Mouse (Mus musculus): Measurements from ENCODE around the gene Car8. TPM values are rescaled to one million over a fixed set of nuclear protein-coding genes. Genes with fewer than 3 reads are reported as not detected.
"Not testable (repeated sequence)": the region's sequence is repeated elsewhere in the genome, so short reads cannot be mapped to it uniquely, and the experiment has no call there.

The Car8 gene
- total RNA-seq, 2 experiments from 2014 or later = 2.0 to 44.5 TPM

GRCm38 (mm10) chr4:8203367-8203766, 35.5 kb downstream of the Car8 start:
- no peak for DNase-seq

GRCm38 (mm10) chr4:8201631-8202030, 37.2 kb downstream of the Car8 start:
- peak; percentile 4 to 39 for DNase-seq

GRCm38 (mm10) chr4:8200081-8200480, 38.8 kb downstream of the Car8 start:
- peak; percentile 70 to 74 for DNase-seq

GRCm38 (mm10) chr4:8198033-8198432, 40.8 kb downstream of the Car8 start:
- peak; percentile 28 to 51 for DNase-seq

- DNase-seq = peak in 1 of 2 experiments; percentile 13
These were observed 48.4 kb downstream of the Car8 start for GRCm38 (mm10) chr4:8190441-8190840.

- DNase-seq = no peak
These were observed 51.7 kb downstream of the Car8 start for GRCm38 (mm10) chr4:8186921-8187687.

GRCm38 (mm10) chr4:8180576-8180975, 58.3 kb downstream of the Car8 start:
- DNase-seq = no peak

GRCm38 (mm10) chr4:8154589-8155198, 84.1 kb downstream of the Car8 start:
- no peak for DNase-seq

GRCm38 (mm10) chr4:8153926-8154325, 84.9 kb downstream of the Car8 start:
- not testable (repeated sequence) for DNase-seq

- DNase-seq = no peak
These were observed 101.4 kb downstream of the Car8 start for GRCm38 (mm10) chr4:8137403-8137802.

GRCm38 (mm10) chr4:8132024-8132423, 106.8 kb downstream of the Car8 start:
- no peak for DNase-seq

GRCm38 (mm10) chr4:8113558-8113957, 125.3 kb downstream of the Car8 start:
- peak; percentile 4 to 14 for DNase-seq

GRCm38 (mm10) chr4:8111891-8112290, 127.0 kb downstream of the Car8 start:
- no peak for DNase-seq

GRCm38 (mm10) chr4:8109906-8110567, 128.8 kb downstream of the Car8 start:
- DNase-seq = no peak

GRCm38 (mm10) chr4:8101466-8101865, 137.4 kb downstream of the Car8 start:
- DNase-seq = no peak

GRCm38 (mm10) chr4:8098084-8098483, 140.8 kb downstream of the Car8 start:
- DNase-seq = no peak

GRCm38 (mm10) chr4:8097683-8098082, 141.2 kb downstream of the Car8 start:
- DNase-seq = no peak

GRCm38 (mm10) chr4:8093566-8093965, 145.3 kb downstream of the Car8 start:
- DNase-seq = not testable (repeated sequence)

Small RNA genes lying within 50 kb of the gene (microRNA-seq; reads per million reads assigned to microRNA genes)
- not detected for gene Gm25355

Data from adrenal gland, postnatal 36 days (tissue).